Mouse (Mus musculus): ENCODE measurements around the gene Hbs1l.
A peak's percentile ranks its signal among the peaks of the same experiment; 100 is the strongest.

Gene Hbs1l

GRCm38 (mm10) chr10:21304672-21305632 is 9.2 kb downstream of the Hbs1l start:
- DNase-seq (ENCODE audit: low spot score in 2 of 2), result no peak

- no peak for DNase-seq (ENCODE audit: low spot score in 2 of 2)
Measured at GRCm38 (mm10) chr10:21313732-21314131, 18.0 kb downstream of the Hbs1l start.

GRCm38 (mm10) chr10:21316123-21316522 is 20.3 kb downstream of the Hbs1l start:
- DNase-seq (ENCODE audit: low spot score in 2 of 2), result no peak

- no peak for DNase-seq (ENCODE audit: low spot score in 2 of 2)
Measured at GRCm38 (mm10) chr10:21318250-21318649, 22.5 kb downstream of the Hbs1l start.

GRCm38 (mm10) chr10:21318996-21319395 is 23.2 kb downstream of the Hbs1l start:
- no peak for DNase-seq (ENCODE audit: low spot score in 2 of 2)

GRCm38 (mm10) chr10:21320601-21321000 is 24.8 kb downstream of the Hbs1l start:
- no peak for DNase-seq (ENCODE audit: low spot score in 2 of 2)

- DNase-seq (ENCODE audit: low spot score in 2 of 2), result no peak
Measured at GRCm38 (mm10) chr10:21326352-21326751, 30.6 kb downstream of the Hbs1l start.

- no peak for DNase-seq (ENCODE audit: low spot score in 2 of 2)
Measured at GRCm38 (mm10) chr10:21327605-21328135, 31.9 kb downstream of the Hbs1l start.

- no peak for DNase-seq (ENCODE audit: low spot score in 2 of 2)
Measured at GRCm38 (mm10) chr10:21334349-21335105, 38.7 kb downstream of the Hbs1l start.

- no peak for DNase-seq (ENCODE audit: low spot score in 2 of 2)
Measured at GRCm38 (mm10) chr10:21335534-21335933, 39.8 kb downstream of the Hbs1l start.

- DNase-seq (ENCODE audit: low spot score in 2 of 2), result peak; percentile 29 to 59
Measured at GRCm38 (mm10) chr10:21337191-21337590, 41.4 kb downstream of the Hbs1l start.

- DNase-seq (ENCODE audit: low spot score in 2 of 2), result no peak
Measured at GRCm38 (mm10) chr10:21341706-21342105, 45.9 kb downstream of the Hbs1l start.

GRCm38 (mm10) chr10:21342331-21343005 is 46.7 kb downstream of the Hbs1l start:
- DNase-seq (ENCODE audit: low spot score in 2 of 2), result no peak

- no peak for DNase-seq (ENCODE audit: low spot score in 2 of 2)
Measured at GRCm38 (mm10) chr10:21347332-21347731, 51.6 kb downstream of the Hbs1l start.

GRCm38 (mm10) chr10:21349449-21349848 is 53.7 kb downstream of the Hbs1l start:
- no peak for DNase-seq (ENCODE audit: low spot score in 2 of 2)

GRCm38 (mm10) chr10:21349946-21350345 is 54.2 kb downstream of the Hbs1l start:
- DNase-seq (ENCODE audit: low spot score in 2 of 2), result no peak

- DNase-seq (ENCODE audit: low spot score in 2 of 2), result no peak
Measured at GRCm38 (mm10) chr10:21350531-21351515, 55.0 kb downstream of the Hbs1l start.

- no peak for DNase-seq (ENCODE audit: low spot score in 2 of 2)
Measured at GRCm38 (mm10) chr10:21351766-21352165, 56.0 kb downstream of the Hbs1l start.

GRCm38 (mm10) chr10:21353890-21354289 is 58.1 kb downstream of the Hbs1l start:
- no peak for DNase-seq (ENCODE audit: low spot score in 2 of 2)

GRCm38 (mm10) chr10:21354506-21354905 is 58.7 kb downstream of the Hbs1l start:
- no peak for DNase-seq (ENCODE audit: low spot score in 2 of 2)

GRCm38 (mm10) chr10:21357986-21358385 is 62.2 kb downstream of the Hbs1l start:
- no peak for DNase-seq (ENCODE audit: low spot score in 2 of 2)
